Mouse (Mus musculus): ENCODE data around the gene Rom1. TPM values are rescaled to one million over a fixed set of nuclear protein-coding genes. Genes with fewer than 3 reads are reported as not detected.
"Not testable (repeated sequence)": the region's sequence is repeated elsewhere in the genome, so short reads cannot be mapped to it uniquely, and the experiment has no call there.

Gene Rom1
- polyA plus RNA-seq, 1 experiment from 2014 or later, result 2.4 TPM

GRCm38 (mm10) chr19:8897865-8898495, 31.2 kb downstream of the Rom1 start, which contains the start of gene Ganab:
Gene Ganab (plus strand): TSS chr19:8898071.
- WGBS (ENCODE audit: insufficient replicate concordance), result under 1% methylated on average over 53 of the region's 53 CpGs
- H3K27me3 ChIP-seq (ENCODE audit: control insufficient read depth, insufficient read depth, low read depth, low read length), result no peaks in the 10 kb centered on the region
- H3K36me3 ChIP-seq (ENCODE audit: control insufficient read depth, insufficient read depth), result peaks cover 15% of the 10 kb centered on the region
- peak; percentile 100 for ATAC-seq (ENCODE audit: low read depth)
- H3K4me2 ChIP-seq (ENCODE audit: low read depth, low read length), result peak within 1 kb of the TSS; percentile 88
- H3K9me3 ChIP-seq (replicated peaks; ENCODE audit: control insufficient read depth, low read length), result no peaks in the 10 kb centered on the region
- H3K27ac ChIP-seq (ENCODE audit: low read length), result peak within 1 kb of the TSS; percentile 92
- peak within 1 kb of the TSS; percentile 98 for H3K9ac ChIP-seq (ENCODE audit: low read depth, low read length)
- H3K4me3 ChIP-seq (ENCODE audit: low read depth, low read length), result peak within 1 kb of the TSS; percentile 95
- peaks cover 33% of the 10 kb centered on the region for H3K4me1 ChIP-seq (ENCODE audit: control insufficient read depth, low read depth, low read length)

GRCm38 (mm10) chr19:8897211-8897864, 31.8 kb downstream of the Rom1 start:
- peak overlapping the region; percentile 90 for H3K27ac ChIP-seq (ENCODE audit: low read length)
- peak; percentile 24 for ATAC-seq (ENCODE audit: low read depth)
- peaks cover 33% of the 10 kb centered on the region for H3K4me1 ChIP-seq (ENCODE audit: control insufficient read depth, low read depth, low read length)

GRCm38 (mm10) chr19:8896231-8896630, 32.9 kb downstream of the Rom1 start:
- H3K9me3 ChIP-seq (replicated peaks; ENCODE audit: control insufficient read depth, low read length); H3K27me3 ChIP-seq (ENCODE audit: control insufficient read depth, insufficient read depth, low read depth, low read length); H3K4me2 ChIP-seq (ENCODE audit: low read depth, low read length); H3K9ac ChIP-seq (ENCODE audit: low read depth, low read length); H3K4me3 ChIP-seq (ENCODE audit: low read depth, low read length); ATAC-seq (ENCODE audit: low read depth); H3K27ac ChIP-seq (ENCODE audit: low read length): not testable (repeated sequence)
- Histone ChIP-seq H3K36me3 (ENCODE audit: control insufficient read depth, insufficient read depth) (peaks cover 10% of the 10 kb centered on the region), H3K4me1 (ENCODE audit: control insufficient read depth, low read depth, low read length) (peaks cover 33% of the 10 kb centered on the region)
- WGBS (ENCODE audit: insufficient replicate concordance), result 65% methylated on average over 5 of the region's 5 CpGs

More at GRCm38 (mm10) chr19:8897211-8897864, 31.8 kb downstream of the Rom1 start:
- WGBS (ENCODE audit: insufficient replicate concordance), result 36% methylated on average over 21 of the region's 21 CpGs
- peak overlapping the region; percentile 95 for H3K4me3 ChIP-seq (ENCODE audit: low read depth, low read length)
- H3K36me3 ChIP-seq (ENCODE audit: control insufficient read depth, insufficient read depth), result peaks cover 10% of the 10 kb centered on the region
- peak overlapping the region; percentile 87 for H3K4me2 ChIP-seq (ENCODE audit: low read depth, low read length)
- H3K9ac ChIP-seq (ENCODE audit: low read depth, low read length), result peak overlapping the region; percentile 66
- H3K27me3 ChIP-seq (ENCODE audit: control insufficient read depth, insufficient read depth, low read depth, low read length); H3K9me3 ChIP-seq (replicated peaks; ENCODE audit: control insufficient read depth, low read length): not testable (repeated sequence)

- 86% methylated on average over 9 of the region's 9 CpGs for WGBS (ENCODE audit: insufficient replicate concordance)
- Histone ChIP-seq H3K4me2 (ENCODE audit: low read depth, low read length) (no peak overlapping the region), H3K9me3 (replicated peaks; ENCODE audit: control insufficient read depth, low read length) (no peaks in the 10 kb centered on the region), H3K4me3 (ENCODE audit: low read depth, low read length) (no peak overlapping the region), H3K36me3 (ENCODE audit: control insufficient read depth, insufficient read depth) (peaks cover 10% of the 10 kb centered on the region), H3K27ac (ENCODE audit: low read length) (no peak overlapping the region), H3K27me3 (ENCODE audit: control insufficient read depth, insufficient read depth, low read depth, low read length) (no peaks in the 10 kb centered on the region), H3K4me1 (ENCODE audit: control insufficient read depth, low read depth, low read length) (peaks cover 33% of the 10 kb centered on the region), H3K9ac (ENCODE audit: low read depth, low read length) (no peak overlapping the region)
- no peak for ATAC-seq (ENCODE audit: low read depth)
Observed at GRCm38 (mm10) chr19:8895397-8895960, 33.7 kb downstream of the Rom1 start.

GRCm38 (mm10) chr19:8892829-8893766, 36.1 kb downstream of the Rom1 start, which contains the start of gene Ints5:
Gene Ints5 (plus strand): TSS chr19:8893005.
- under 1% methylated on average over 54 of the region's 54 CpGs for WGBS (ENCODE audit: insufficient replicate concordance)
- Histone ChIP-seq H3K9me3 (replicated peaks; ENCODE audit: control insufficient read depth, low read length) (no peaks in the 10 kb centered on the region), H3K9ac (ENCODE audit: low read depth, low read length) (peak within 1 kb of the TSS; percentile 98), H3K27me3 (ENCODE audit: control insufficient read depth, insufficient read depth, low read depth, low read length) (no peaks in the 10 kb centered on the region), H3K4me2 (ENCODE audit: low read depth, low read length) (peak within 1 kb of the TSS; percentile 73), H3K27ac (ENCODE audit: low read length) (peak within 1 kb of the TSS; percentile 93), H3K4me3 (ENCODE audit: low read depth, low read length) (peak within 1 kb of the TSS; percentile 83), H3K36me3 (ENCODE audit: control insufficient read depth, insufficient read depth) (peaks cover 10% of the 10 kb centered on the region), H3K4me1 (ENCODE audit: control insufficient read depth, low read depth, low read length) (peaks cover 30% of the 10 kb centered on the region)
- ATAC-seq (ENCODE audit: low read depth), result peak; percentile 50

- H3K9ac ChIP-seq (ENCODE audit: low read depth, low read length), result peak within 1 kb of the TSS; percentile 88
- 1% methylated on average over 58 of the region's 58 CpGs for WGBS (ENCODE audit: insufficient replicate concordance)
- peak within 1 kb of the TSS; percentile 85 for H3K27ac ChIP-seq (ENCODE audit: low read length)
- H3K4me2 ChIP-seq (ENCODE audit: low read depth, low read length), result peak within 1 kb of the TSS; percentile 84
- H3K9me3 ChIP-seq (replicated peaks; ENCODE audit: control insufficient read depth, low read length), result no peaks in the 10 kb centered on the region
- no peaks in the 10 kb centered on the region for H3K27me3 ChIP-seq (ENCODE audit: control insufficient read depth, insufficient read depth, low read depth, low read length)
- no peaks in the 10 kb centered on the region for H3K36me3 ChIP-seq (ENCODE audit: control insufficient read depth, insufficient read depth)
- H3K4me1 ChIP-seq (ENCODE audit: control insufficient read depth, low read depth, low read length), result peaks cover 15% of the 10 kb centered on the region
- ATAC-seq (ENCODE audit: low read depth), result peak; percentile 93
- peak within 1 kb of the TSS; percentile 86 for H3K4me3 ChIP-seq (ENCODE audit: low read depth, low read length)
Observed at GRCm38 (mm10) chr19:8888511-8889385, 40.4 kb downstream of the Rom1 start, which contains the start of the genes 1810009A15Rik and Gm49416. Gene 1810009A15Rik (plus strand): TSS chr19:8888853. Gene Gm49416 (plus strand): TSS chr19:8888926.

- no peak for ATAC-seq (ENCODE audit: low read depth)
- H3K27ac ChIP-seq (ENCODE audit: low read length), result peak overlapping the region; percentile 73
- H3K9me3 ChIP-seq (replicated peaks; ENCODE audit: control insufficient read depth, low read length), result no peaks in the 10 kb centered on the region
- WGBS (ENCODE audit: insufficient replicate concordance), result 11% methylated on average over 19 of the region's 19 CpGs
- H3K4me3 ChIP-seq (ENCODE audit: low read depth, low read length), result peak overlapping the region; percentile 86
- peaks cover 12% of the 10 kb centered on the region for H3K4me1 ChIP-seq (ENCODE audit: control insufficient read depth, low read depth, low read length)
- peak overlapping the region; percentile 88 for H3K9ac ChIP-seq (ENCODE audit: low read depth, low read length)
- no peaks in the 10 kb centered on the region for H3K27me3 ChIP-seq (ENCODE audit: control insufficient read depth, insufficient read depth, low read depth, low read length)
- H3K4me2 ChIP-seq (ENCODE audit: low read depth, low read length), result peak overlapping the region; percentile 84
- H3K36me3 ChIP-seq (ENCODE audit: control insufficient read depth, insufficient read depth), result no peaks in the 10 kb centered on the region
Observed at GRCm38 (mm10) chr19:8887585-8888463, 41.3 kb downstream of the Rom1 start.
